Mouse (Mus musculus) heart, adult 9 months (tissue): ENCODE data around the gene Fars2.

ENCODE experiments used
- DNase-seq, 2 experiments: peaks; one replicate each; pipeline ENCODE4 v3.0.0; 2022; ENCODE audit warnings: low spot score in 2 of 2

Fars2 gene

GRCm38 (mm10) chr13:36506315-36506714, 389.1 kb downstream of the Fars2 start:
- peak; percentile 31 to 47 for DNase-seq

- no peak for DNase-seq
These were observed 392.9 kb downstream of the Fars2 start for GRCm38 (mm10) chr13:36510161-36510560.

GRCm38 (mm10) chr13:36513126-36513525, 395.9 kb downstream of the Fars2 start:
- DNase-seq, result no peak

GRCm38 (mm10) chr13:36518144-36518571, 400.9 kb downstream of the Fars2 start:
- DNase-seq, result no peak

- DNase-seq, result no peak
These were observed 410.5 kb downstream of the Fars2 start for GRCm38 (mm10) chr13:36527761-36528160.

GRCm38 (mm10) chr13:36528223-36528895, 411.1 kb downstream of the Fars2 start:
- DNase-seq, result peak; percentile 87 to 90

GRCm38 (mm10) chr13:36529467-36530039, 412.3 kb downstream of the Fars2 start:
- no peak for DNase-seq

GRCm38 (mm10) chr13:36530852-36531251, 413.6 kb downstream of the Fars2 start:
- DNase-seq, result no peak

GRCm38 (mm10) chr13:36531893-36532292, 414.7 kb downstream of the Fars2 start:
- DNase-seq, result no peak

GRCm38 (mm10) chr13:36533071-36533470, 415.9 kb downstream of the Fars2 start:
- DNase-seq, result no peak

- no peak for DNase-seq
These were observed 416.3 kb downstream of the Fars2 start for GRCm38 (mm10) chr13:36533518-36533917.

- DNase-seq, result no peak
These were observed 416.8 kb downstream of the Fars2 start for GRCm38 (mm10) chr13:36533966-36534540.

GRCm38 (mm10) chr13:36537580-36537979, 420.4 kb downstream of the Fars2 start:
- DNase-seq, result no peak

GRCm38 (mm10) chr13:36538385-36538784, 421.2 kb downstream of the Fars2 start:
- no peak for DNase-seq

GRCm38 (mm10) chr13:36540231-36540630, 423.0 kb downstream of the Fars2 start:
- DNase-seq, result peak; percentile 57 to 58

GRCm38 (mm10) chr13:36541287-36541780, 424.1 kb downstream of the Fars2 start:
- DNase-seq, result peak; percentile 39 to 72

- DNase-seq, result no peak
These were observed 433.5 kb downstream of the Fars2 start for GRCm38 (mm10) chr13:36550694-36551093.

- DNase-seq, result no peak
These were observed 435.5 kb downstream of the Fars2 start for GRCm38 (mm10) chr13:36552522-36553246.

- no peak for DNase-seq
These were observed 436.0 kb downstream of the Fars2 start for GRCm38 (mm10) chr13:36553247-36553642.

- no peak for DNase-seq
These were observed 437.5 kb downstream of the Fars2 start for GRCm38 (mm10) chr13:36554743-36555142.

- DNase-seq, result peak; percentile 43 to 54
These were observed 445.5 kb downstream of the Fars2 start for GRCm38 (mm10) chr13:36562447-36563441.
